Mouse (Mus musculus): ENCODE results near the gene Cap1.

- TF ChIP-seq EP300 (IDR thresholded peaks at IDR 0.05; ENCODE audit: low read depth) (no peak), CTCF (IDR thresholded peaks at IDR 0.05; ENCODE audit: low read depth) (no peak)
Observed at GRCm38 (mm10) chr4:122883294-122883693, 2.6 kb downstream of the Cap1 start.

Measured in heart, postnatal 0 days (tissue).